Mouse (Mus musculus): Measurements from ENCODE around the gene Kat5.

The Kat5 gene

DNA sequence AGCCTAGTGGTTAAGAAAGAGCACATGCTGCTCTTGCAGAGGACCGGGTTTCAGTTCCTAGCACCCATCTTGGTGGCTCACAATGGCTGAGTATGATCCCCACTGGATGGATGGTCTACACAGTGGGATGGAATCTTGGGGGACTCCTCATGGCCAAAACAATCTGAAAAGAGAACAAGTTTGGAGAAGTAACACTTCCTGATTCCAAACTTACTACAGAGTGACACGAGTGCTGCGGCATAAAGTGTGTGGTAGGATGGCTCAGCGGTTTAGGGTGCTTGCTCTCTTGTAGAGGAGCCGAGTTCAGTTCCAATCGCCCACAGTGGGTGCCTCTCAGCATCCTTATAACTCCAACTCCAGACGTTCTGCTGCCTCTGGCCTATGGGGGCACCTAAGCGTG, 15.3 kb upstream of the Kat5 start:
- DNase-seq = no peak

DNA sequence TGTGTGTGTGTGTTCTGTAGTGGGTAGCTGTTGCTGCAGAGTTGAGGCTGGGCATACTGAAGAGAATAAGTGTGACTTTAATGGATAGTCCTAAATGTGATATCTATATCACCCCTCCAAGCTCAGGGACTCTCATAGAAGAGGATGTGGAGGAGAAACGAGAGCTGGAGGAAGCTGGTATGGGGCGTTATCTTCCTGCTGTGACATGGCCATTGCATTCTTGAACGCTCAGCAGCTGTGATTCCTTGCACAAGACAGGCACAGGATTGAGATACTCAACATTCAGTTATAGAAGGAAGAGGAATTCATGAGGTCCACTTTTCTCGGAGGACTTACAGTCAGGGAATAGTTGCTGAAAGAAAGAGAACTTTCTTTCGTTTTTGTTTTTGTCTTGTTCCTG, 11.8 kb upstream of the Kat5 start:
- no peak for DNase-seq

DNA sequence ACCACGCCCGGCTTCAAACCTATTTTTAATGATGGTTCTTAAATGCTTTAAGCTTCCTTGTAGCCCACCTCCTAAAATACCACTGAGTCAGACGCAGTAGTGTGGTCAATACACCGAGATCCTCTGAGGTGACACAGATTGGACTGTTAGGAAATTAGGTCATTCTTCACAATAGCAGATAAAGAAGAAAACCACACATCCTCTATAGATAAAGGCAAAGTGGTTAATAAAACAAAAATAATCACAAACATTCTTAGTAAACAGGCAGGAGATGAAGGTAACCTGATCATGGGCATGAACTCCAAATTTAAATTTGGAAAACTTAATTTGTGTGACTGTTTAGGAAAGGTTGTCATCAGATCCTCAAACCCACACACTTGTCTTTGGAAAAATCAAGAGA, 10.0 kb upstream of the Kat5 start:
- DNase-seq = no peak

DNA sequence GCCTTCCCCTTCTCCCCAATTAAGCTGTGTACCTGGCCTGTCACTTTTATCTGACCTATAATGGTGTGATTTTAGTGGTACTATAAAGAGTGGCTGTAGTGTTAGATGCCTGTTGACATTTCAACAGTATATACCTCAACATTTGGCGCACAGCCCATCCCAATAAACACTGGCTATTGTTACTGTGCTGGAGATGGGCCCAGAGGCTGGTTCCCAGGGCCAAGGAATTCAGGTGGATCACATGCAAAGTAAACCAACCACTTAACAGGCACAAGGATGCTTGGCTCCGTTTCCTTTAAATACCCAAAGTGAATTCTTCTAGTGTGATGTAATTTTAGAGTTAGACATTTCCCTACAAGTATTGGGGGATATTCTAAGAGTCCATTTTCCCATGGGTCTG, 4.9 kb upstream of the Kat5 start:
- no peak for DNase-seq

DNA sequence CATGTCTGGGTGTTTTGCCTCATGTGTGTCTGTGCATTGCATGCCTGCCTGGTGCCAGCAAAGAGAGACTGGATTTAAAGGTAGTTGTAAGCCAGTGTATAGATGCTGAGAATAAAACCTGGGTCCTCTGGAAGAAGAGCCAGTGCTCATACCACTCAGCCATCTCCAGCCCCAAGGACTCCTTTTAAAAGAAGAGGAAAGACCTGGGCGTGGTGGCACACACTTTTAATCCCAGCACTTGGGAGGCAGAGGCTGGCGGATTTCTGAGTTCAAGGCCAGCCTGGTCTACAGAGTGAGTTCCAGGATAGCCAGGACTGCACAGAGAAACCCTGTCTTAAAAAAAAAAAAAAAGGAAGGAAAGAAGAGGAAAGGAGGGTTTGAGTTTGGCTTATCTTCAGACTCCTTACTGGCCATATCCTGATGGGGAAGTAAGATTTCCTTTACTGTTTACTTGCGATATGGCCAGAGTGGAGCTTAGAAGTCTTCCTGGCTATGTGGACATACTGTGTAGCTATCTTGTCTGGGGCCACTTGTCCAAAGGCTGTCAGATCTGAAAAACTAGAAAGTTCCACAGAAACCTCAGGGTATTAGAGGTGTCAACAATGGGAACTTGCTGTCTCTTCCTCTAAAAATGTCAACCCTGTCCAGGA, 2.9 kb upstream of the Kat5 start:
- DNase-seq = no peak

DNA sequence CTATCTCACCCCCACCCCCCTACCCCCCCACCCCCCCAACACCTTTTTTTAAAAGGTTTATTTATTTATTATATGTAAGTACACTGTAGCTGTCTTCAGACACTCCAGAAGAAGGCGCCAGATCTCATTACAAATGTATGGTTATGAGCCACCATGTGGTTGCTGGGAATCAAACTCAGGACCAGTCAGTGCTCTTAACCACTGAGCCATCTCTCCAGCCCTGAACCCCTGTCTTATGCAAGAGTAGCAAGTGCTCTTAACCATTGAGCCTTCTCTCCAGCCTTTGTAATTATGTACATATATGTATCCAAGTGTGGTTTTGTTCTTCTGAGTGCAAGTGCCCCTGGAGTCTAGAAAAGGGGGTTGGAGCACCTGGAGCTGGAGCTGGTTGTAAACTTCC, 1.9 kb upstream of the Kat5 start:
- no peak for DNase-seq

DNA sequence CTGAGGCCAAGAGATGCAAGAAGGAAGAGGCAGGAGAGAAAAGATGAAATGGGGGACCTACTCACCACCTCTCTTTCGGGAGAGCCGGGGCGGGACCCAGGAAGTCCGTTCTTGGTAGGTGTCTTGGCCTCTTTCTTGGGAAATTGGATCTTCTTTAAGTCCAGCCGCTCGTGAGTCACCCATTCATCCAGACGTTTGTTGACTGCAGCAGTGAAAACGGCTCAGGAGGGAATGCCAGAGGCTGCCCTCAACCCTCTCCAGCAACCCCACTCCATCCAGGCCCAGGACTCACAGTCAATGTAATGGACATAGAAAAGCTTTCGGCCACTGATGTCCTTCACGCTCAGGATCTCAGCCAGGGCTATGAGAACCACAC, 878 bp downstream of the Kat5 start:
- DNase-seq = no peak

DNA sequence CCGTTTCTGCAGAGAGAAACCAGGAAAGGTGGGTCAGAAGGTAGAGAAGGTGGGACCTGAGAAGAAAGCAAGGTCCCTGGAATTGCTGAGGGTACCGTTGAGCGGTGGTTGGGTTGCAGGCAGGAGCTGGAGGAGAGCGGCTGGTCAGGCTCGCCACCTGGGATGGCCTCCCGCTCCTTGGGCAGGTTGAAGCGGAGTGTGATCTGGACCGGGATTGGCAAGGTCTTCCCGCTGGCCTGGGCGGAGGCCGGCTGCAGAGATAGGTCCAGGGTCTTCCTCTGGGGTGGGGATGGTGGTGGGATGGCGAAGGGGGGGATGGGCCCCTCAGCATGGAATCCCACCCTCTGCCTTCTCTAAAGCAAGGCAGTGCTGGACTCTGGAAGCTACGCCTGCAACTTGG, 1.3 kb downstream of the Kat5 start:
- no peak for DNase-seq

DNA sequence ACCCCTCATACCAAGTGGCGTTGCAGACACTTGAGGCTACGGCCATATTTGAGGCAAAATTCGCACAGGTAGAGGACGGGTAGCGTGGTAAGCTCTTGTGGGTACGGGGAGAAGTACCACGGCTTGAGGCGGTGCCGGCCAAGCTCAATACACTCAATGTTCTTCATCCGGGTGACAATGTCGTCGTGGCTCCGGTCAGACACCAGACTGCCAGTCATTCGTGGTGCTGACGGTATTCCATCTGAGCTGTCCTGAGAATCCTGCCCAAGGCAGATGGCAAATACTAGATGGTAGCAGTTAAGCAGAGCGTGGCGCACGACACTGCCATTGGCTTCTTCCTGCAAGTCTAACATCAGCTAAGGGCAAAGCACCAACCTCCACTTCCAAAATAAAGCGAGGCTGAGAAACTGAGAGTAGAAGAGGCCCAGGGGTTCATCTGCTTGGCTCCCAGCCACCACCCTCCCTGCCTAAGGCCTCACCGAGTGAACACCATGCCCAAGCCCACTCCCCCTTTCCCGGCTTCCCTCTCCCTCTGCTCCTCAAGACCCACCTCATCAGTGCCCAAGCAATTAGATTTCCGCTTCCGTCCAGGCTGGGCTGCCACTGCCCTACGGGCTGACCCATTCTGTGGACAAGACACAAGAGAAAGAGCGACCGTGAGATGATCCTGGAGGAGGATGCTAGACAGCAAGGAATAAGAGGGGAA, 2.2 kb downstream of the Kat5 start:
- no peak for DNase-seq

DNA sequence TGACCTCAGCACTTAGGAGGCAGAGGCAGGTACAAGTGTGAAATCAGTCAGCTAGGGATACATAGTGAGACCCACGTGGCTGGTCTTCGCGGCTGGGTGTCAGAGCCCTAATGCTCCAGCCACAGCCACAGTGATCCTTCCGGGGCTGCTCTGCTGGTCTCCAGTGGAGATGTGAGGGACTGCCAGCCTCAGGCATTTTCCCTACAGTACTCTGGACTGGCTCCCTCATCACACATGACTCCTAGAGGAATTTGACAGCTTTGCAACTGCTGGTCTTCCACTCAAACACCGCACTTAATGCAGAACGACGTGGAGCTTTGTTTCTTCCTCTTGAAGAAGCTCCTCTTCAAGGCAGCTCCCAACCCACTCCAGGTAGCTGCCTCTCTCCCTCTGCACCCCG, 3.8 kb downstream of the Kat5 start:
- DNase-seq = no peak

DNA sequence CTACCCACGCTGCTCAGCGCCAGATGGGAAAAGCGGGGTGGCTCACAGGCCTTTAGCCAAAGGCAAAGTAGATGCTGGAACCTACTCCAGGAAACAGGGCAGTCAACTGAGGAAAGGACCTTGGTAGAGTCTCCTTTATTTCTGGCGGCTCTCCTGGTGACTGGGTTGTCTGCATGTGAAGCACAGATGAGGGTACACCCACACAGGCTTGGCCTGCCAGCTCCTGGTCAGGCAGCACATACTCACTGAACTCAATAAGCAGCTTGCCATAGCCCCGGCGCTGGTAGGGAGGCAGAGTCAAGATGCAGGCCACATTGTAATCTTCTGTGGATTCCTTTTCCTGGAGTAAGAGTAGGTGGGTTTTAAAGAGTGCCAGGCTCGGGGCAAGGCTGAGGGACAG, 4.9 kb downstream of the Kat5 start:
- no peak for DNase-seq

DNA sequence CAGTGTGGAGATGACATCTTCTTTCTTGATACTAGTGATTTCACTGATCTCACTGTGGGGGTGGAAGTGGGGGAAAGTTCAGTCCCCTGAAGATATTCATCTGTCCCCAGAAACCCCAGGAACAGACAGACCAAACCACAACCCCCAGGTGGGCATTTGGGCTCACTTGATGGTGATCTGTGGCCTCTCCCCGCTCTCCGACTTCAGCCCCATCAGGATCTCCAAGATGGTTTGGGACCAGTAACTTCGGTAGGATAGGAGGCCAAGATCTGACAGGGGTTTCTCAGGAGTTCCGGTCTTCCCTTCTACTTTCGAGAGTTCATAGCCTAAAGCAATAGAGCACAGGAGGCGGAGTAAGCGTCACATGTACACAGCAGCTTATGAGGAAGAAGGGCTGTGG, 6.4 kb downstream of the Kat5 start:
- no peak for DNase-seq

DNA sequence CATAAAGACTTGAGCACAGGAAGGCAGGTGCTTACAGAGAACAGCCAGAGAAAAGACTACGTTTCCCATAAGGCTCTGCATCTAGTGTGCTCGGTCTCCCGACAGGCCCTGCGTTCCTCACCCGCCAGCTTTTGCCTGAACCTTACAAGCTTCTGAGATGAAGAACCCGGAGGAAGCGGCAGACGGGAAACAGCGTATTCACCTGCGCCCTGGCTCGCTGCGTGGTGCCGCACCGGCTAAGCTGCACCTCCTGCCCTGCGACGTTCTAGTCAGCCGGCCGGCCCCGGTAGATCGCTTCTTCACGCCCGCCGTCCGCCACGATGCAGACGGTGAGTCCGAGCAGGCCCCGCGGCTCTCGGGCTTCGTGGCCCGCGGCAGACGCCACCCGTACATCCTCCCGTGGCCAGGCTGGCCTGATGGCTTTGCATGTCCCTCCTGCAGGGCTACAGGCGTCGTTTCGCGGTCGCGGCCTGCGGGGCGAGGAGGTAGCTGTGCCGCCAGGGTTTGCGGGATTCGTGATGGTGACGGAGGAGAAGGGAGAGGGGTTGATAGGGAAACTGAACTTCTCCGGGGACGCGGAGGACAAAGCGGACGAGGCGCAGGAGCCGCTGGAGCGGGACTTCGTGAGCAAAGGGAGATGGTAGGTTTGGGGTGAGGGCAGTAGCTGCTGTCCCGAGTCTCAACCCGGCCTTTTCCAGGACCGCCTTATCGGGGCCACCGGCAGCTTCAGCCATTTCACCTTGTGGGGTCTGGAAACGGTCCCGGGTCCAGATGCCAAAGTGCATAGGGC, 8.1 kb downstream of the Kat5 start, which contains the start of gene Rnaseh2c:
Gene Rnaseh2c, plus strand, starts transcription at position 122 of the 790 bp plus-strand sequence.
- DNase-seq = peak; percentile 77

DNA sequence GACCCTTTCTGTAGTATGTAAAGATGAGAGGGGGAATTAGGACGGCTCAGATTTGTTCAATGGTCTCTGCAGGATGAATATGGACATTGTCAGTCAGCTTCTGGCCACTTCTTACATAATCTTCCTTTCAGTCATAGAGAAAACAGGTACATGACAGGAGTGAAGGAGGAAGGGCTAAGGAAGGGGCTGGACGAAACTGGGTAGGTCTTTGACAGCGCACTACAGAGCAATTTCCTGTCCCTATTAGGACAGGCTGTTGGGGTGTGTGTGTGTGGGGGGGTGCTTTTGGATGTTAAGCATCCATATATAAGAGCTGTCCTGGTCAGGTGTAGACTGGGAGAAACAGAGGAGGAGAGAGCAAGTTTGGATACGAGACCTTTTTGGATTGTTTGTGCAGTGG, 10.8 kb downstream of the Kat5 start:
- no peak for DNase-seq

DNA sequence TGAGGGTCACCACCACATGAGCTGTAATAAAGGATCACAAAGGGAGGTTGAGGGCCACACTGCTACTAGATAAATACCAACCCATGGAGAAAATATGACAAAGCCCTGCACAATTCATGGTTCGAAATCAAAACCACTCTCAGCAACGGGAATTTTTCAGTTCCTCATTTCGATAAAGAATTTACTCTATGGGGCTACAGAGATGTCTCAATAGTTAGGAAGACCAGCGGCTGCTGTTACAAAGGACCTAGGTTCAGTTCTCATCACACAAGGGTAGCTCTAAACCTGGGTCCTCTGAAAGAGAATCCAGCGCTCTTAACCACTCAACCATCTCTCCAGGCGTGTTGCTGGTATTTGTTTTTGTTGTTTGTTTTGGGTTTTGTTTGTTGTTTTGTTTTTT, 18.1 kb downstream of the Kat5 start:
- DNase-seq = no peak

DNA sequence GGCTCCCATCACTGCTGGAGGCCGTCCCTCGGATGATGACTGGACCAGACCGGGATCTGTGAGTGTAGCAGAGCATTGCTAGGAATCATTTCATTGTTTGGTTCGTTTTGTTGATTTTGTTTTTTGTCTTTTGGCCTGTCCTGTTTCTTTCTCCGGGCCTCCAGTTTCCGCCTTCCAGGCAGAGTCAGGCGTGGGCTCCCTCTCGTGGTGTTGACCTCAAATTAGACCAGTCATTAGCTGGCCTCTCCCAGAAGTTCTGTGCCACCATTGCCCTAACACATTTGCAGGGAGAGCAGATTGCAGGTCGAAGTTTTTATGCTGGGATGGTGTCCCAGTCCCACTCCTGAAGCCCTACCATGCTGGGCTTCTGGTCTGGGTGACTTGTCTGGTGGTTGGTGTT, 20.9 kb downstream of the Kat5 start:
- no peak for DNase-seq

DNA sequence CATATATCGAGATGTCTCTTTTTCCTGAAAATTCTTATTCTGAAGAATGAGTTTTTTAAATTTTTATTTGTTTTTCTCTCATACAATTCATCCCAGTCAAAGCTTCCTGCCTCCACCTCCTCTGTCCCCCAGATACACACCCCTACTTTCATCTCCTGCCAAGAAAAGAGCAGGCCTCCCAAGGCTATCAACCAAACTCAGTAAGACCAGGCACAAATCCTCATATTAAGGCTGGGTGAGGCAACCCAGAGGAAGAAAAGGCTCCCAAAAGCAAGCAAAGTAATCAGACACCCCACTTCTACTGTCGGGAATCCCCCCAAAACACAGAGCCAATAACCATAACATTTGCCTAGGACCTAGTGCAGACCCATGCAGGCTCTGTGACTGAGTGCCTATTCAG, 28.0 kb downstream of the Kat5 start:
- DNase-seq = no peak

DNA sequence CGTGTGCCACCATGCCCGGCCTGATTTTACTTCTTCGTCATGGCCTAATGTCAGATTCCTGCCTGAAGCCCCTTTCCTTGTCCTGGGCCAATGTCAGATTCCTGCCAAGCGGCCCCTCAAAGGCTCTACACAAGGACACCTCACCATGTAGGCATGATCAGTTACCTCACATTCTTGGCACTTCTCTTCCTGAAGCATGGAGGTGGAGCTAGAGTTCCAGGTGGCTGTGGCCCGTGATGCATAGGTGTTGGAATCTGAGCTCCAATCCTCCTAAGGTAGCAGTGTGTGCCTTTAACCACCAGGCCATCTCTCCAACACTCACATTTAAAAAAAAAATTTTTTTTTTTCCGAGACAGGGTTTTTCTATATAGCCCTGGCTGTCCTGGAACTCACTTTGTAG, 29.3 kb downstream of the Kat5 start:
- no peak for DNase-seq

DNA sequence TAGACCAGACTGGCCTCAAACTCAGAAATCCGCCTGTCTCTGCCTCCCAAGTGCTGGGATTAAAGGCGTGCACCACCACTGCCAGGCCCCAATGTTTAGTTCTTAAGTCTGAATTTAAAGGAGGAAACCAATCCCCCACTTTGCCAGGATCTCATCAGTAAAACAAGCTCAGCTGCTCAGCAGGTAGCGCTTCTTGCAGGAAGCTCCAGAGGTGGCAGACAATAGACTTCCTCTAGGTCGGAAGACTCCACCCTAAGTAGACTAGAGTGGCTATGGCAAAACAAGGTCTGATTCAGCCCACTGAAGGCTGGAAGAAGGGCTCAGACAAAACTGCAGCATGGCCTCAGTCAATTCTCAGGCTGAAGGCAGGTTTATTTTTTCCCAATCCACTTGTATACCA, 30.1 kb downstream of the Kat5 start:
- no peak for DNase-seq

DNA sequence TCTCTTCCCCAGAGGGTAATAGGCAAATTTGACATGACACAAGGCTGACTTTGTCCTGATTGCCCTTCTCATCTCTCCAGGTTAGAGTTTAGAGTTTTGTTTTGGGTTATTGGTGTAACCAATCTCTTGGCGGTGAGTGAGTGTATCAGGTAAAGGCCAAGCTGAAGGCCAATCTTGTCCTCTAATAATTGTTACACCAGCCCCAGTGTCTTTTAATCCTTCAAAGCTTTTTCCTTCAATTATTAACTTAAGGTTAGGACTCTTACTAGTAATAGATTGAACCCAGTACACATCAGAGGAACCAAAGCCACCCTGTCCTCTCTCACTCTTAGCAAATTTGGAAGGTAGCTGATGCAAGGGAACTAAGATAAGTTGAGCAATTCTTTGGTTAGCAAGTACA, 34.7 kb downstream of the Kat5 start:
- peak; percentile 63 for DNase-seq

DNA sequence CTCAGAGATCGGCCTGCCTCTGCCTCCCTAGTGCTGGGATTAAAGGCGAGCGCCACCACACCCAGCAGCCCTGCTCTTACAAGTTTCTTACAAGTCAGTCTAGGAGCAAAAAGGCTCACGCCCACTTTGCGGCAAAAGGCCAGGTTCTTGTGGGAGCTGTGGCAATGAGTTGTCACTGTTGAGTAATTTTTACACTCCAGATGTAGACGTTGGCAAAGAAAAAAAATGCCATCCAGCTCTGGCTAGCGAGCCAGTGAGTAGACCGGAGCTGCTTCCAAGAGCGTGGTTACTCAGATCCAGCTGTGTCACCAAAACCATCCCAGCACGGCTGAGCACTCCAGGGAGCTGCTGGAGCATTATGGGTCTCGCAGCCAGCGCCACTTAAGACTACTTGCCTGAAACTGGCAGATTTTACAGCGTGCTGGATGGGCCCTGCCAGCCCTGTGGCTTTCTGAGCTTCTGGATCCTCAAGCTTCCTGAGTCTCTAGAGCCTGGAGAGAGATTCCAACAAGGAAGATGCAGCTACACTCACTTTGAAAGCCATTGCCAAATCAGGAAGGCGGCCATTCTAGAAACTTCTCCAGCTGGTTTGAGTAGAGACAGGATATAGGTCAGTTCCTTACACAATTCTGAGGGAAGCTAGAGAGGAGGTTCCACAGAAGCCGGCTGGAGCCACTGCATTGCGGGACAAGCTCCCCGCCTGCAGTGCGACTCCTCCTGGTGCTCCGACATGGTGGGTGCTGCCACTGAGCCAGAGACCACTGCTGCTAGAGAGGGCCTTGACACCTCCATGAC, 37.5 kb downstream of the Kat5 start:
- peak; percentile 85 for DNase-seq

DNA sequence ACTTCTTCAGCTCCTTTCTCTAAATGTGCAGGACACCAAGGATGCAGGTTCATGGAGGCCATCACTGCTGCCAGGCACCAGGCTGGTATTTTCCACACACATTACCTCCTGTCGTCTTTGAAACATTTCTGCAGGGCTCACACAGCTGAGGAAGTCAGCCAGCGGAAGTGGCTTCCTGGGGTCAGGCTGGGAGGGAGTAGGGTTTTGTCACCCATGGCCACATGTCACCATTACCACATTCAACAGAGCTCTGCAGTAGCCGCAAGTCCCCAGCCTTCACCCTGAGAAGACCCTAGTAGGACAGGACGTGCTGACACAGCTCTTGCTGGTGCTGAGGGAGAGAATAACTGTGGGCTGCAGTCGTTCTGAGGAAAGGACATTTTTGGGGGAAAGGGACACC, 38.2 kb downstream of the Kat5 start:
- no peak for DNase-seq

All from kidney, adult 9 months (tissue).